Mouse (Mus musculus) right cerebral cortex, postnatal 36 days (tissue): ENCODE measurements around the gene Chuk.
"Not testable (repeated sequence)": the region's sequence is repeated elsewhere in the genome, so short reads cannot be mapped to it uniquely, and the experiment has no call there.

ENCODE experiments used
- DNase-seq, 2 experiments: peaks; one replicate each; pipeline ENCODE4 v3.0.0; 2022; ENCODE audit warnings: low spot score in 2 of 2, mixed read lengths in 1 of 2

Gene Chuk

GRCm38 (mm10) chr19:44106831-44107660 lies at the start of gene Chuk:
TSS of gene Chuk (minus strand) at chr19:44107480.
- DNase-seq, result peak; percentile 92 to 94

GRCm38 (mm10) chr19:44157005-44157404 lies 49.7 kb upstream of the Chuk start:
- no peak for DNase-seq

GRCm38 (mm10) chr19:44153781-44154180 lies 46.5 kb upstream of the Chuk start:
- no peak for DNase-seq

GRCm38 (mm10) chr19:44148991-44149390 lies 41.7 kb upstream of the Chuk start:
- no peak for DNase-seq

- no peak for DNase-seq
Measured at GRCm38 (mm10) chr19:44148345-44148744, 41.1 kb upstream of the Chuk start.

- DNase-seq, result no peak
Measured at GRCm38 (mm10) chr19:44146951-44147350, 39.7 kb upstream of the Chuk start.

GRCm38 (mm10) chr19:44146568-44146879 lies 39.2 kb upstream of the Chuk start:
- DNase-seq, result no peak

- peak; percentile 84 to 85 for DNase-seq
Measured at GRCm38 (mm10) chr19:44145702-44146567, 38.7 kb upstream of the Chuk start, which contains the start of gene Bloc1s2. TSS of gene Bloc1s2 (minus strand) at chr19:44146446.

- no peak for DNase-seq
Measured at GRCm38 (mm10) chr19:44144366-44144765, 37.1 kb upstream of the Chuk start.

- no peak for DNase-seq
Measured at GRCm38 (mm10) chr19:44135960-44136485, 28.7 kb upstream of the Chuk start.

- peak; percentile 77 to 84 for DNase-seq
Measured at GRCm38 (mm10) chr19:44135072-44135959, 28.0 kb upstream of the Chuk start, which contains the start of gene Cwf19l1. TSS of gene Cwf19l1 (minus strand) at chr19:44135876.

- no peak for DNase-seq
Measured at GRCm38 (mm10) chr19:44132917-44133316, 25.6 kb upstream of the Chuk start.

- DNase-seq, result no peak
Measured at GRCm38 (mm10) chr19:44128560-44128959, 21.3 kb upstream of the Chuk start.

GRCm38 (mm10) chr19:44127729-44128497 lies 20.6 kb upstream of the Chuk start:
- no peak for DNase-seq

- DNase-seq, result no peak
Measured at GRCm38 (mm10) chr19:44121137-44121536, 13.9 kb upstream of the Chuk start.

GRCm38 (mm10) chr19:44120686-44121085 lies 13.4 kb upstream of the Chuk start:
- not testable (repeated sequence) for DNase-seq

GRCm38 (mm10) chr19:44117793-44118192 lies 10.5 kb upstream of the Chuk start:
- no peak for DNase-seq

- DNase-seq, result no peak
Measured at GRCm38 (mm10) chr19:44111706-44112105, 4.4 kb upstream of the Chuk start.

- DNase-seq, result no peak
Measured at GRCm38 (mm10) chr19:44110356-44110755, 3.1 kb upstream of the Chuk start.

GRCm38 (mm10) chr19:44108996-44109395 lies 1.7 kb upstream of the Chuk start:
- no peak for DNase-seq
